Mouse (Mus musculus) adrenal gland, postnatal 0 days (tissue): Measurements from ENCODE around the gene Rhou. TPM values are rescaled to one million over a fixed set of nuclear protein-coding genes. Genes with fewer than 3 reads are reported as not detected.

ENCODE experiments used
- polyA plus RNA-seq: library from polyadenylated mRNA; unstranded; fragments of >200 nt; fragmentation: Nextera tagmentation; extraction: Ambion mirVana; gene quantifications from 2 replicates; pipeline ENCODE4 v1.2.1, GENCODE M21; 2015

Gene Rhou
- 6.7 and 10.9 TPM in 2 replicates for polyA plus RNA-seq

GRCm38 (mm10) chr8:123653308-123653993 lies at the start of gene Rhou:
Rhou (plus strand) TSS chr8:123653929.

Other genes starting within 250 kb of the Rhou start
- 0.05 TPM in 1 of 2 replicates, not detected in the other for gene Mc1r, start 246.8 kb upstream of the Rhou start, polyA plus RNA-seq
- 93.9 and 334 TPM in 2 replicates for gene Tubb3, start 242.5 kb upstream of the Rhou start, polyA plus RNA-seq
- gene Def8, start 230.4 kb upstream of the Rhou start, polyA plus RNA-seq, result 21.8 and 22.2 TPM in 2 replicates
- gene Afg3l1, start 176.0 kb upstream of the Rhou start, polyA plus RNA-seq, result 22.6 and 45.2 TPM in 2 replicates
- gene Dbndd1, start 138.5 kb upstream of the Rhou start, polyA plus RNA-seq, result 2.8 and 7.5 TPM in 2 replicates
- 12.5 and 17.9 TPM in 2 replicates for gene Gas8, start 135.1 kb upstream of the Rhou start, polyA plus RNA-seq
- gene Rab4a, start 152.1 kb downstream of the Rhou start, polyA plus RNA-seq, result 38.1 and 47.8 TPM in 2 replicates
- 2.3 and 4.0 TPM in 2 replicates for gene Ccsap, start 206.3 kb downstream of the Rhou start, polyA plus RNA-seq
- gene Acta1, start 240.8 kb downstream of the Rhou start, polyA plus RNA-seq, result 64.0 and 216 TPM in 2 replicates